Mouse (Mus musculus) testis, adult 2 months (tissue): Measurements from ENCODE around the gene Sh3gl1.

ENCODE experiments used
- CTCF ChIP-seq: fragments of 200-500 bp; IDR thresholded peaks from 2 replicates; pipeline ENCODE4 v1.5.1; 2012; ENCODE audit warnings: low read depth, mild to moderate bottlenecking, inconsistent platforms, low read length, moderate library complexity; ENCODE audit not compliant: control insufficient read depth, insufficient read depth, insufficient replicate concordance
- POLR2A ChIP-seq: fragments of 200-500 bp; IDR thresholded peaks from 2 replicates; pipeline ENCODE4 v1.6.1; 2012; ENCODE audit warnings: low read depth, mild to moderate bottlenecking, inconsistent platforms, low read length, moderate library complexity; ENCODE audit not compliant: control insufficient read depth

DNA sequence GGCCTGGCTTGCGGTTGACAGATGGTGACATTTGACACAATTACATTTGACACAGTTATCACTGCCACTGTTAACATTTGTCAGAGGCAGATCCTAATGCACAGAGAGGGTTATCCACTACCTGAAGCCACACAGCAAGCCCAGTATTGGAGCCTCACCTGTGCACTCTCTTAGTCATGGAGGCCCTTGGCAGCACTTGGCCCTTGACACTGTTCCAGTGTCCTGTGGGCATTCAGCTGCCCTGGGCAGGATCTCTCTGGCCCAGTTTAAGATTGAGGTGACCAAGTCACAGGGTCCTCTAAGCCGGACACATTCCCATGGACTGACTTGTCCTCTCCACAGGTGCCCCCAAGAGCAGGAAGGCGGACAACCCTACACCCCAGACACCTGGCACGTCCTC, 69.2 kb downstream of the Sh3gl1 start:
- no peak for TF ChIP-seq POLR2A
- no peak for TF ChIP-seq CTCF
